Mouse (Mus musculus) intestine, embryonic 14.5 days (tissue): ENCODE measurements around the gene Gm21497. TPM values are rescaled to one million over a fixed set of nuclear protein-coding genes. Genes with fewer than 3 reads are reported as not detected.
"Not testable (repeated sequence)": the region's sequence is repeated elsewhere in the genome, so short reads cannot be mapped to it uniquely, and the experiment has no call there.

Source experiments
- ATAC-seq: fragments of 200-750 bp; cut with Nextera tagmentation; replicated peaks from 2 replicates; pipeline ENCODE4 v1.8.0; 2017; ENCODE audit warnings: low read depth, moderate number of reproducible peaks, moderate TSS enrichment, moderate library complexity; ENCODE audit not compliant: low FRiP score, low TSS enrichment
- DNase-seq: peaks from one replicate; pipeline ENCODE4 v3.0.0-alpha.2; 2018; ENCODE audit warnings: low spot score
- H3K27ac ChIP-seq: fragments of 300-500 bp; sonication (generic); 2 replicates; pipeline ENCODE4 v1.5.1; 2014; ENCODE audit warnings: low read depth, mild to moderate bottlenecking, control low read depth
- H3K27me3 ChIP-seq: fragments of 300-500 bp; sonication (generic); replicated peaks from 2 replicates; pipeline ENCODE4 v1.6.1; 2014; ENCODE audit warnings: low read length, control low read depth; ENCODE audit not compliant: control insufficient read depth, insufficient read depth
- H3K36me3 ChIP-seq: fragments of 300-500 bp; sonication (generic); 2 replicates; pipeline ENCODE4 v1.6.1; 2014; ENCODE audit warnings: low read length, control low read depth; ENCODE audit not compliant: control insufficient read depth, insufficient read depth
- H3K4me1 ChIP-seq: fragments of 300-500 bp; sonication (generic); replicated peaks from 2 replicates; pipeline ENCODE4 v1.6.1; 2014; ENCODE audit warnings: low read length, control low read depth, mixed read lengths; ENCODE audit not compliant: control insufficient read depth, insufficient read depth
- H3K4me2 ChIP-seq: fragments of 300-500 bp; sonication (generic); 2 replicates; pipeline ENCODE4 v1.6.1; 2014; ENCODE audit warnings: low read length
- H3K4me3 ChIP-seq: fragments of 300-500 bp; sonication (generic); 2 replicates; pipeline ENCODE4 v1.5.1; 2014; ENCODE audit warnings: low read depth, low read length, control low read depth, mixed read lengths
- H3K9ac ChIP-seq: fragments of 300-500 bp; sonication (generic); 2 replicates; pipeline ENCODE4 v1.6.1; 2014; ENCODE audit warnings: mild to moderate bottlenecking, low read length
- H3K9me3 ChIP-seq: fragments of 300-500 bp; sonication (generic); 2 replicates; pipeline ENCODE4 v1.6.1; 2016; ENCODE audit warnings: low read length, control low read depth; ENCODE audit not compliant: control insufficient read depth
- WGBS: fragments of 180-500 bp; shearing (Covaris S2); extraction: QIAGEN DNeasy Blood & Tissue Kit; methylation state at CpG from one replicate; pipeline ENCODE4 v1.1.7; 2014; 5-methylcytosine and 5-hydroxymethylcytosine counted together
- polyA plus RNA-seq: library from polyadenylated mRNA; unstranded; fragments of >200 nt; fragmentation: Nextera tagmentation; extraction: Ambion mirVana; gene quantifications from 2 replicates; pipeline ENCODE4 v1.2.1, GENCODE M21; 2014

The Gm21497 gene
- not detected in 2 replicates for polyA plus RNA-seq

- H3K36me3 ChIP-seq, H3K9me3 ChIP-seq, H3K9ac ChIP-seq, H3K4me3 ChIP-seq, H3K27me3 ChIP-seq, DNase-seq, ATAC-seq, H3K4me2 ChIP-seq, H3K27ac ChIP-seq, H3K4me1 ChIP-seq: not testable (repeated sequence)
- WGBS, result no CpG with 5 or more reads among the region's 5 CpGs
These were observed at the start of gene Gm21497 for GRCm38 (mm10) chrY:61646446-61646845. Gm21497 (plus strand) TSS chrY:61646746.
